Mouse (Mus musculus) left cerebral cortex, adult 9 months (tissue): ENCODE data around the gene Tor4a.

Experiments used
- DNase-seq, 2 experiments: peaks; one replicate each; pipeline ENCODE4 v3.0.0; 2022; ENCODE audit warnings: low spot score in 2 of 2

The Tor4a gene

DNA sequence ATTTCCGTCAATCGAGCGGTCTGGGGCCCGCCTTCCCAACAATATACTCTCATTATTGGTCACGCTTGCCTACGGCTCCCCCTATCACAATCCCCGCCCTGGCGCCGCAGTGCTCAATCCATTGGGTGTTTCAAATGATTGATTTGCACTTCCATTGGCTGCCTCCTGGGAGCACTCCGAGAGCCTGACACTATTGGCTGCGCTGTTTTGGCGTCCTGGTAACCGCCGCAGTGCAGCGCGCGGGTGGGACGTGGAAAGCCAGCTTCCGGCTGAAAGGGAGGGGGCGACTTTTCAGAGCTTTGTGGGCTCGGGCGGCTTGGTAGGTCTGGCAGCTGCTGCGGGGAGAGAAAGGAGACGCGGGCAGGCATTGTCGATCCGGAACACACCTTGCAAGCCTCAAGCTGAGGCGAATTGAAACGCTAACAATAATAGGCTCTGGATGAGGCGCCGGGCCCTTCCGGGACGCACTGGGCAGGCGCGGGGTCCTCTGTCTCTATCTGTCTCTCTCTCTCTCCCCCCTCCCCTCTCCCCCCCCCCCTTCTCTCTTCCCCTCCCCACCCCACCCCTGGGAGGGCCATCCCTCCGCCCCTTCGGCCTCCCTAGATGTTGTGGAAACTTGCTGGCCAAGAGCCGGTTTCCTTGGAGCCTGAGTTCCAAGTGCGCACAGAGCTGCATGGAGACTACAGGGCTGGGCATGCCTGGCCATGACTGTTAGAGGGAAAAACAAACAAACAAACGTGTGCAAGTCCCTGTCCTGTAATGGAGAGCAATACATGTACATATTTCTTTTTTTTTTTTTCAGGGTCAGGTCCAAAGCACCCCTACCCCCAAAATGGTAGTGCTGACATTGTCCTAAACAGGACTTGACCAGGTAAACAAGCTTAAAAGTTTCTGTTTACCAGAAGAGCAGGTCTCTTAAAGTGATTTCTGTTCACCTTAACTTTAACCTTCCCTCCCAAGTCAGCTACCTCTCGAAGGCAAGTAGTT is 28.4 kb upstream of the Tor4a start:
- peak; percentile 100 for DNase-seq

DNA sequence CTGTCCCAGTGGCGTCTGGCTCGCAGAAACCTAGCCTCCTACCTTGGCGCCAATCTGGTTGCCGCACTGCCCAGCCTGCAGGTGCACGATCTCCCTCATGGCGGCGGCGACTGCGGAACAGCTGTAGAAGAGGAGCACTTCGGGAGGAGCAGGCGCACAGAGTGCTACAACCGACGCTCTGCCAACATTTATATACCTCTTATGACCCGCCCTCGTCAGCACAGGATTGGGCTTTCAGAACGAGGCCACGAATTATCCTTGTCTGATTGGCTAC is 27.7 kb upstream of the Tor4a start, which contains the start of gene Tubb4b:
TSS of gene Tubb4b (minus strand) at position 211 of the 274 bp plus-strand sequence.
- DNase-seq = no peak

DNA sequence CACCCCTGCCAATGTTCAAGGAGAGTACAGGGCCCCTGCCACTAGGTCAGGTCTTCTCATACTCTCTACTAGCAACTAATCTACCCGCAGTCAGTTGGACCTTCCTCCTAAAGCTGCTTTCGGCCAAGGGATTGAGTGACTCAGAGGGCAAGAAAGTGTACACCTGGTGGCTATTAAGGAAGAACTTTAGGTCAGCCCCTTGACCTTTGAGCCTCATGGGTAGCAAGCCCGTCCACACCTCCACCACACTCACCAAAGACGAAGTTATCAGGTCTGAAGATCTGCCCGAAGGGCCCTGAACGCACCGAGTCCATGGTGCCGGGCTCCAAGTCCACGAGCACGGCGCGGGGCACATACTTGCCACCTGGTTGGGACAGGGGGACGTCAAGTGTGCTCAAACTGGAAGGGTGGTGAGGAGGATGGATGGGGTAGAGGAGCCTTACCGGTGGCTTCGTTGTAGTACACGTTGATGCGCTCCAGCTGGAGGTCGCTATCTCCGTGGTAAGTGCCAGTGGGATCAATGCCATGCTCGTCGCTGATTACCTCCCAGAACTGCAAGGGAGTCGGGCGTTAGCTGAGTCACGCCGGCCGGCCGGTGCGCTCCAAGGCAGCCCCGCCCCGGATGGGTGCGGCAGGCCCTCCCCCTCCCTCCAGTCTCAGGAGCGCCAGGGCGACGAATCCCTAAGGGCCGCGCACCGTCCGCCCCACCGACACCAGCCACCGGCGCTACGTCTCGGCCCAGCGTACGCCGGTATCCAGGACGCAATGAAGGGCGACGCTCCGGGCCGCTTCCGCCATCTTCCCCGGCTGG is 27.2 kb upstream of the Tor4a start:
- peak in 1 of 2 experiments; percentile 76 for DNase-seq

DNA sequence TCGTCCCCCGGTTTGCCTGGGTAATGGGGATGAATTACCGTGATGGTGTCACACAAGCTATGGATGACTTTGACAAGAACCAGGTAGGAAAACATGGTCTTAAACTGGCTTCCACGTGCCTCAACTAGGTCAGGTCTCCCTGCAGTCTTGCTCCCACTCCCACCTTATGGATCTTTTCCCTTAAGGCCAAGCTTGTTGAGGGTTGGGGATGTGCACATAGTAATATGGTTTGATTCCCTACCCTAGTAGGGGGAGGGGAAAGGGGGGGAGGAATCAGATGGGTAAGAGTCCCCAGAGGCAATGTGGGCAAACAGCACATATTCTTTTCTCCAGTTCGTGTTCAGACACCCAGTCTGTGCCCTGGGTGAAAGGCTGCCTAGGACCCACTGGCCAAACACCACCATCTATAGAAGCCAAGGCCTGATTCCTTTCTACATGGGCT is 24.7 kb upstream of the Tor4a start:
- DNase-seq = no peak

DNA sequence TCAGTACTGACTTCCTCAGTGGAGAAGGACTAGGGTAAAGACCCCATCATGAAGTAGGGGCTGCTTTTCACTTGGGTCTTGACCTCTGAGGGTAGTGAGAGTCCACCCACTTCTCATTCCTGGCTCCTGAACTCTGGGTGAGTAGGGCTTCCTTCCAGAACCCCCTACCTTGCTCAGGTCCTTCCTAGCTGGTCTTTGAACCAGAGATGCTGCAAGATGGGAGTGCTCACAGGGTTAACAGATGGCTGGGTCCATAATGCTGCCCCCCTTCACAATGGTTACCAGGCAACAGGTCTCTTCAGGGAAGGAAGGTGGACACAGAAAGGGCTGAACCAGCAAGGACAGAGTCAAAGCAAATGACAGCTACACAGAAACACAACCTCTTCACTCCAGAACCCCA is 21.8 kb upstream of the Tor4a start, which contains the start of gene Fam166a:
TSS of gene Fam166a (plus strand) at position 301 of the 400 bp plus-strand sequence.
- no peak for DNase-seq

DNA sequence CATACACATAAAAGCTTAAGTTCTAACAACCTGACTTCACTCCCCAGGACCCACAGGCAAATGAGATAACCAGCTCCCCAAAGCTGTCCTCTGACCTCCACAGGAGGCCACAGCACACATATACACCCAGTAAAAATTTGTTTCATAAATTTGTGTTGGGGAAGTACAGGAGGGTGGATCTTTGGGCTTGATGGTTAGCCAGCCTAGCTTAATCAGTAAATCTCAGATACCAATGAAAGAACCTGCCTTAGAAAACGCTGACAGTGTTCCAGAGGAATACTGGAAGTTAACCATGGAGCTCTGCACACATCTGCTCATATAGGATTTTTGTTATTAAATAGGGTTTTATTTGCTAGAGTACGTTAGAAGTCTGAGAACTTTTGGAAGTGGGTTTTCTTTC is 21.0 kb upstream of the Tor4a start:
- DNase-seq = no peak

DNA sequence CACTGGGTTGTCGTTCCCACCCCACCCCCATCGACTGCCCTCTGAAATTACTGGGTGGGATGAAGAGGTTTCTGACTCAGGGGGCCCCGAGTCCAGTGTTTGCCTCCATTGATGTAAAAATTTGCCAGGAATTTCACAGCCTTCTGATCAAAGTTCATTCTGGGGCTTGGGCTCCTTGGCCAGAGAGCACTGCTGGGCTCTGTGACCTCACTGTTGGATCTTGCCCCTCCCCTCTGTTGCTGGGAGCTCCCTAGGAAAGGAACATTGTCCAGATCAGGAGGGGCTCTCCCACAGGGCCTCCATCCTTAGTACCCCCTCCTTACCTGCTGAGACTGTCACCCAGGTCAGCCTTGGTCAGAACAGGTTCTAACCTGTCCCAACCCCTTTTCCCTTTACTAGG is 17.8 kb upstream of the Tor4a start, which contains the start of gene Stpg3:
TSS of gene Stpg3 (minus strand) at position 194 of the 400 bp plus-strand sequence.
- no peak for DNase-seq

DNA sequence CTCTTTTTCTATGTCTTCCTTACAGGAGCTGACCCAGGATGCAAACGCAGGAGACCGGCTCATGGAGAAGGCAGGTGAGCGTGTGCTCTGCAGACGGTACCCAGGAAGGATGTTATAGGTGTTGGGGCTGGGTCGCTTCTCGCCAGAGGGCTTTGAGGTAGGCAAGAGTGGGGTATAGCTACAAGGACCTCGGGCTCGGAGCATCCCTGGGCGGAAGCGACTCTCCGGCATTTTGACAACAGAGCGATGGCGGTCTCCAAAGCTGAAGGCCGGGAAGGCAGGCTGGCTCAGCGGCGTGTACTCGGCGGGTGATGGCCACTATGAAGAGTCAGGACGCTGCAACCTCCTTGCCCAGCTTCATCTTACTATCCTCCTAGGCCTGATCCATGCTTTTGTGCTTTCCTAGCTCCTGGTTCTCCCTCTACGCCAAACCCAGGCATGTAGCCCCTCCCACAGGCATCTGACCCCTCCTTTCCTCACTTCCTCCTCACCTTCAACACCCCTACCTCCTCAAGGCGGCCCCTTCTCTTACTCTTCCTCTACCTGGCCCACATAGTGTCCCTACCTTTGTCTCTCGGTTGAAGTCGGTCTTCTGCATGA is 16.7 kb upstream of the Tor4a start:
- DNase-seq = no peak

DNA sequence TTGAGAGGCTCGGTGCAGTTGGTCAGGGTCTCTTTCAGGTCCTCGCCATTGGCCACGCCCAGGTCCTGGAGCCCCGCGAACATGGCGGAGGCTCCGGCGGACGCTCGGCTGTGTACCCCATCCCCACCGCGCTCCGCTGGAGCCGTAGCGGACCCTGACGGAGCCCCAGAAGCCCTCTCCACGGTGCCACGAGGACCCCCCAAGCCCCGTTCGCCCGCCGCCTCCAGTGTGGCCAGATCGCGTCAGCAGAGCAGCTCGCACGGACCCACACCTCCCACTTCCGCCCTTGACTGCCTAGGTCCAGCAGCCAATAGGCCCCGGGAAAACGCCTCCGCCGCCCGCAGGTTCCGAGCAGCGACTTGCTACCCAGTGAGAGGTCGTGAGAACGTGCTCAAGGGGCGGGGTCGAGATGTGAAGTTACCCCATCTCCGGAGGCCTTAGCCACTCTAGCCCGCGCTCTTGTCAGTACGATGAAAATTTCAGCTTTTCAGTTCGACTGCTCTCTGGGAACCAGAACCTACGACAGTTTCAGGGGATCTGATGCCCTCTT is 14.5 kb upstream of the Tor4a start, which contains the start of gene Nelfb:
TSS of gene Nelfb (minus strand) at position 369 of the 550 bp plus-strand sequence.
- peak in 1 of 2 experiments; percentile 84 for DNase-seq

DNA sequence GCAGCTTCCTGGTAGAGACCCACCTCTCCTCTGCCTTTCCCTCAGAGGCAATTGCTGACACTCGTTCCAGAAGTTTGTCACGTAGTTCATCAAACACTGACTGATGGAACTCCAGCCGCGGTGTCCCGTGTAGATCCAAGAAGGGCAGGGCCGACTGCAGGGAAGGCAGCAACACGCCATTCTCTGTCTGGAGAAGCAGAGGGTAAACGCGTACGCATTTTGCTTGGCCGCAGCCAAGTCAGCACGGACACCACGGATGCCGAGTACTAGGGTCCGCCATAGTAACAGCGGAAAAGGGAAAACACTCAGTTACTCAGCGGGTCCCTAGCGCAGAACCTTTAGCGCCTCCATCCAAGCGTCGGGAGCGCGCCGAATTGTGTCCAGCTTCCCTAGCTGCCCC is 14.0 kb upstream of the Tor4a start:
- no peak for DNase-seq

DNA sequence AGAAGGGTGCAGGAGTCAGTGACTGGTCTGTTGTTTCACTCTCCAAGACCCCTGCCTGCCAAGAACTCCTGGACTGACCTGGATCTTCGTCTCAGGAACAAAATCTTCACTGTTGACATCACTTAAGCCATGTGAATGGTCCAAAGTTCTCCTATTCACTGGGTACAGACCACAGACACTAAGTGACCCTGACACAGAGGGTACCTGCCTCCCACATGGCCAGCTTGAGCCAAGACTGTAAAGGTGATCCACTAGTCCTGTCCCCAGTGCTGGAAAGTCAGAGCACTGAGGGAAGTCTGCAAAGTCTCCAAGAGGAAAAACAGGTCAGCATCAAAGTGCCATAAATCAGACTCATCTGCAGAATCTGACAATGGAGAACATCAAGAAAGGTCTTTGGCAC is 10.9 kb upstream of the Tor4a start:
- DNase-seq = no peak

DNA sequence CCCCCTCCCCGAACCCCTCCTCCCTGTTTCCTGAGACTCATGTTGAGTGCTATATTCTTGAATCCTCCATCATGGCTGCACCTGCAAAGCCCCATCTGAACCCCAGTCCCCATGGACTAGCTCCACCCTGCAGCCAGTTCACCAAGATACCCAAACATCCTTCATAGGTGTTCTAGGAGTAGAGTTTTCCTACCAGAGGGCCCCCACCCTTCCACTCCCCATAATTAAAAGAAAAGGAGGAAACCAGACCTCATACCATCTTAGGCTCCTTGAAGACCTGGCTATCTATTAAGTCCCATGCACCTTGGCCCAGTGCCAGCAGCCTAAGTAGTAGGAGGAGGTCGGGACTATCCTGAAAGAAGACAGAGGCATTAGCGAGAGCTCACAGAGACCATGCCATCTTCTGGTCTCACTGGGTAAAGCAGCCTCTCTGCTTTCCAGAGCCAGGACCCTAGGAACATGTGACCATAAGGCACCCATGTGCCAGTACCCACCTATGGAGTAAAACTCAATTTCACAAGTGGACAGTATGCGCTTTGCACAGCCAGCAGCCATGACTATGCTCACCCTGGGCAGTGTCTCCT is 7.0 kb upstream of the Tor4a start:
- DNase-seq = no peak

DNA sequence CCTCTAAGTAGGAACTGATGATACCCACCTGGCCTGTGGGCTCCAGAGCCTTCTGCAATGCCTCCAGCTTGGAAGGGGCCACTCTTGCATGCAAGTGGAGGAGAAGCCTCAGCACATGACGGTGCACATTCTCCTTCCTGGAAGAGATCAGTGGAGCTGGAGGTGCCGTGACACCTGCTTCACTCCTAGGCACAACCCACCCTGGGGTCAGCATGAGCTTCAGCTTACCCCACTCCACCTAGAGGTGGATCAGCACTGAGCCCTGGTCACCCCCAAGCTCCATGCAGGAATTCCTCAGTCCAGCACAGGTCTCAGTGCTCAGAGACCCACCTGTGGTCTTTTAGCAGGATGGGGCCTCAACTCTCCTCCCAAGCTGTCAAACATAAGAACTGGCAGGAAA is 3.9 kb upstream of the Tor4a start:
- no peak for DNase-seq

DNA sequence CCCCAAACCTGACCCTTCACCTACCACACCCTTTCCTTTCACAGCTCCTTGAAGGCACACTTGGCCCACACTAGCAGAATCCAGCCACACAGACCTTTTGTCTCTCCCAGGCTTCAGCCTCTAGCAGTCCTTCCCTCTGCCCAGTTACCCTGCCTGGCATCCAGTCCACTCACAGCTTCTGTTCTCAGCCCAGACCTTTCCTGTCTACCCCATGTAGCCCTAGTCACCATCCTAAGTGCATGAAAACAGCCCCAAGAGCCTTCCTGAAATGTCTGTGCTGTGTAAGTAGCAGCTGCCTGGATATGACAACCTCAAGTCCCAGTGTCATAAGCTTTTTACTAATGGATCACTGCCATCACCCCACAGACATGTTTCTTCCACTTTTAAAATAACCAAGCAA is 1.3 kb upstream of the Tor4a start:
- no peak for DNase-seq

DNA sequence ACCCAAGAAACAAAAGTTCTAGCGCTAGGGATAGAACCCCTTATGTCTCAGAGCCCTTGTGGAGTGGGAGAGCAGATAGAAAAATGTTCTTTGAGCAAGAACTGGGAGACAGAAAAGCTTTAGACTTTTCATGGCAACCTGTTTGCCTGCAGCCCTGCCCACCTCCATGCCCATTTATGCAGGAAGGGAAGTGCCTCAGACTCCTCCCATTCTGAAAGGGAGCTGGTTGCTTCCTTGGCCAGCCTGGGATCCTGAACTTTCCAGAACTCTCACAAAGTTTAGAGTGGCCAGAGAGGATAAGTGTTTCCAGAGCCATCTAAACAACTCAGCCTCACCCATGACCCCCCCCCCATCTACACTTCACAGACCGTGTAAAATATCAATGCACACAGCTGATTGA is 505 bp upstream of the Tor4a start:
- DNase-seq = no peak

DNA sequence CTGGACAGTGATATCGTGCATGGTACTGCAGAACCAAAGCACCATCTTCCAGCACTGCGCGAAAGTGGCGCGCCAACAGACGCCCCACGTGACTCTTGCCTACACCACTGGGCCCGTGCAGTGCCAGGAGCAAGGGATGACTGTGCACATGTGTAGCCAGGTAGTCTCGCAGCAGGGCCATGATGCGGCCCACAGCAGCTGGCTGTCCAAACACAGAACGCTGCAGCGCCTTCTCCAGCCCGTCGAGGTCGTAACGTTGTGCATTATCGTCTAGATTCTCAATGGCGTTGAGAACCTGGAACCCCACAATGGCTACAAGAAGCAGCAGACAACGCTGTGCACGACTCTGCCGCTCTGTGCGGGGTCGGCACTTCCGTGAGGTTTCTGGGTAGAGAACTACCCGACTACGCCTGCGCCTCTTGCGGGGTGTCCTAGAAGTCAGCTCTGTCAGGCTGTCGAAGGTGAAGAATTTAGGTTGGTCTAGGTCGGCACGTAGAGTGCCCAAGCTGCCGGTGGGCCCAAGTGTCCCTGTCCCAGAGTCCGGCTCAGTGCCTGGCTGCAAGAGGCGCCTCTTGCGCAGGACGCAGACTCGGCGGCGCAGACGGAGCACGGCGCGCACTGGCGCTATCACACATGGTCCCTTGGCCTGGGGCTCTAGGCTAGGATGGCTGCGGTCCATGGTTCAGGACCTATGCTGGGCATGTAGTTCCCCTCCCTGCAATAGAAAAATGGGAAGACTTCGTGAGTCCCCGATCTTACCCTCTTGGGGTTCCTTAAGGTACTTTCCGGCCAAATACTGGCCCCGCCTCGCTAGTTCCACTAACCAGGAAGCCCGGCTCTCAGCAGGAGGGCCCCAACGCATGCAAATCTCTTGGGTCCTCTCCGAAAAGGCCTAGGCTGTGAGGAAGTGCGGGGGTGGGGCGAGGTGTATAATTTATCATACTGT is 1.2 kb downstream of the Tor4a start:
- no peak for DNase-seq

DNA sequence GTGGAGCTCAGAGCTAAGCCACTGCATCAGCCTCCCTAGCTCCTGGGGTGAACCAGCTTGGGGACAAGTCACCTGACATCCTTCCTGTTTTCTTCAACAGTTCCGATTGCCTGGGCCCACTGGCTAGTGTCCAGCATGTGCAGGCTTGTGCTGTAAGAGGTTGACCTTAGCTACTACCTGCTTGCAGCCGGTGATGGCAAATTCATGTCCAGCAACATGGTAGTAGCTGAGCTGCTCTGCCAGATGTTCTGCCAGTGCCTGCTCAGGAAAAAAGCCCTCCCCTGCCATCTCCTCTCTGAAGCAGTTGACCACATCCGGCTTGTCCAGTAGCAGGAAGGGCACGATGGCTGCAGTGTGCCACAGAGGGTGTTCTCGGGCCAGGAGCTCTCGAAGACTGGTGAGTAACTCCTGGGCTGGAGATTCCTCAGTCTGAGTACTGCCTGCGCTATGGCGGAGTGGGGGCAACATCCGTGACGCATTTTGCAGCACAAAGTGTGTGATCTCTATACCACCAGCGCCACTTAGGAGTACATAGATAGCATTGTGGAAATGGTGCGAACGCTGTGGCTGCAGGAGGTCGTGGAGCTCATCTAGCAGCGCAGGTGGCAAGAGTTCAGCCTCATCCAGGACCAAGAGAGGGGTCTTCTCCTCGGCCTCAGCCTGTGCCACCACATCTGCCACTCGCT is 2.1 kb downstream of the Tor4a start:
- DNase-seq = no peak

DNA sequence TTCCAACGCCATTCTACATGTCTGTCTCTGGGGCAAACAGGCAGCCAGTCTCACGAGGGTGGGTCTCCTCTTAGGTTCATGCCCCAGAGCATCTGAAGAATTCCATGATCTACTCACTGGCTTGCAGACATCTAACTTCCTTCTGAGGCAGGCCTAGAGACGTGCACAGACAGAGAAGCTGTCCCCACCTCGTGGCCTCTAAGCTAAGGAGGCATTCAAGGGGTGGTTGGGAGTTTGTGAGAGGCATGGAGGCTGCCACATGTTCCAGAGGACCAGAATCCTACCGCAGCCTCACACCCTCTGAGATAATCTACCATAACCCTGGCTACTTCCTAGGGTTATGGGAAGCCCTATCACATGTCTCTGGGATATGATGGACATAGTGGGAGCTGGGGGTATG is 2.7 kb downstream of the Tor4a start:
- no peak for DNase-seq

DNA sequence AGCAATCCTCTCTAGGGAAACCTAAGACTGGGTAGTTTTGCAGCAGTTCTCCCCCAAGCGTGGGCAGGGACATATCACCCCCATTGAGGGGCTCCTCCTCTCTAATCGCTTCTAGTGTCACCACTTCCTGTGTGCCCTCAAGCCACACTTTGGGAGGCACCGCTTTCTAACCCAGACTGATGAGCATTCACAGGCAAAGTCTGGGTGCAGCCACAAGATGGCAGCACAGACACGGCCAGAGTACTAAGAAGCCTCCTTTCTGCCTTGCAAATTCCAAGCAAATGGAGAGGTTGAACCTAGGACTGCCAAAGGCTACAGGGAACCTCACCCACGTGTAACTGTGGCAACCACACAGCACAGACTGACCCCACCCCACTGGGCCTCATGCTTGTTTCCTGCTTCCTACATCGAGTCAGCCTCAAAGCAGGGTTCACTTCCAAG is 3.3 kb downstream of the Tor4a start:
- DNase-seq = peak in 1 of 2 experiments; percentile 83

DNA sequence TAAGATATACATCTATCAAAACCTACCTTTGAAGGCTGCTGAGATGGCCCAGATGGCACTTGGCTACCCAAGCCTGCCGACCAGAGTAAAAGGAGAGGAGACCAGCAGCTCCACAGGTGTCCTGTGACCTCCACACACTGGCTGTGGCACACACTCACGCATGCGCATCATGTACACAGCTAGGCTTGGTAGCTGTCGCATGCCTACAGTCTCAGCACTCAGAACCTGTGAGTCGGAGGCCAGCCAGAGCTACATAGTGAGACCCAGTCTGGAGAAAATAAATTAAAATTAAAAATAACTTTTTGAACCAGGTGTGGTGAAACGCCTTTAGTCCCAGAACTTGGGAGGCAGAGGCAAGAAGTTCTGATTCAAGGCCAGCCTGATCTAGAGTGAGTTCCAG is 8.8 kb downstream of the Tor4a start:
- DNase-seq = no peak
